Mouse (Mus musculus): Measurements from ENCODE around the gene 4933434E20Rik. TPM values are rescaled to one million over a fixed set of nuclear protein-coding genes. Genes with fewer than 3 reads are reported as not detected.

4933434E20Rik gene
- polyA plus RNA-seq (2016; fragmentation: Nextera tagmentation; extraction: Ambion mirVana): 201 and 218 TPM in 2 replicates

- Histone ChIP-seq H3K9me3 (no peaks in the 10 kb centered on the region), H3K27ac (peak within 1 kb of the TSS; percentile 87), H3K36me3 (peaks cover 26% of the 10 kb centered on the region), H3K27me3 (replicated peaks) (no peaks in the 10 kb centered on the region), H3K9ac (peak within 1 kb of the TSS; percentile 97), H3K4me2 (replicated peaks) (peak within 1 kb of the TSS; percentile 65), H3K4me1 (peaks cover 18% of the 10 kb centered on the region), H3K4me3 (peak within 1 kb of the TSS; percentile 88)
- peak; percentile 80 for ATAC-seq (ENCODE audit: low FRiP score, low read depth)
- under 1% methylated on average over 43 of the region's 43 CpGs for WGBS
Measured at GRCm38 (mm10) chr3:90051441-90052350, at the start of gene 4933434E20Rik. TSS of gene 4933434E20Rik (plus strand) at chr3:90051636.

- no peaks in the 10 kb centered on the region for H3K27me3 ChIP-seq (replicated peaks)
- no peak overlapping the region for H3K4me2 ChIP-seq (replicated peaks)
- H3K27ac ChIP-seq: no peak overlapping the region
- ATAC-seq (ENCODE audit: low FRiP score, low read depth): no peak
- no peak overlapping the region for H3K9ac ChIP-seq
- H3K9me3 ChIP-seq: no peaks in the 10 kb centered on the region
- H3K36me3 ChIP-seq: peaks cover 68% of the 10 kb centered on the region
- H3K4me1 ChIP-seq: peaks cover 5% of the 10 kb centered on the region
- H3K4me3 ChIP-seq: no peak overlapping the region
- WGBS: 82% methylated on average over 3 of the region's 3 CpGs
Measured at GRCm38 (mm10) chr3:90004091-90004796, 47.2 kb upstream of the 4933434E20Rik start.

- 94% methylated on average over 2 of the region's 2 CpGs for WGBS
- Histone ChIP-seq H3K36me3 (peaks cover 91% of the 10 kb centered on the region), H3K4me2 (replicated peaks) (no peak overlapping the region), H3K9me3 (no peaks in the 10 kb centered on the region), H3K27ac (no peak overlapping the region), H3K4me3 (no peak overlapping the region), H3K4me1 (no peaks in the 10 kb centered on the region), H3K27me3 (replicated peaks) (no peaks in the 10 kb centered on the region), H3K9ac (no peak overlapping the region)
- ATAC-seq (ENCODE audit: low FRiP score, low read depth): no peak
Measured at GRCm38 (mm10) chr3:90010291-90010690, 41.1 kb upstream of the 4933434E20Rik start.

GRCm38 (mm10) chr3:90016626-90017025, 34.8 kb upstream of the 4933434E20Rik start:
- Histone ChIP-seq H3K36me3 (peaks cover 93% of the 10 kb centered on the region), H3K4me2 (replicated peaks) (no peak overlapping the region), H3K4me1 (no peaks in the 10 kb centered on the region), H3K27me3 (replicated peaks) (no peaks in the 10 kb centered on the region), H3K9me3 (no peaks in the 10 kb centered on the region), H3K9ac (no peak overlapping the region), H3K4me3 (no peak overlapping the region), H3K27ac (no peak overlapping the region)
- ATAC-seq (ENCODE audit: low FRiP score, low read depth): no peak
- 96% methylated on average over 4 of the region's 4 CpGs for WGBS

GRCm38 (mm10) chr3:90034653-90035052, 16.8 kb upstream of the 4933434E20Rik start:
- WGBS: 93% methylated on average over 2 of the region's 2 CpGs
- no peaks in the 10 kb centered on the region for H3K4me1 ChIP-seq
- no peak overlapping the region for H3K4me2 ChIP-seq (replicated peaks)
- H3K9me3 ChIP-seq: no peaks in the 10 kb centered on the region
- H3K27ac ChIP-seq: no peak overlapping the region
- no peaks in the 10 kb centered on the region for H3K27me3 ChIP-seq (replicated peaks)
- peaks cover 78% of the 10 kb centered on the region for H3K36me3 ChIP-seq
- ATAC-seq (ENCODE audit: low FRiP score, low read depth): no peak
- no peak overlapping the region for H3K9ac ChIP-seq
- H3K4me3 ChIP-seq: no peak overlapping the region

- no peak overlapping the region for H3K4me3 ChIP-seq
- no peaks in the 10 kb centered on the region for H3K4me1 ChIP-seq
- 98% methylated on average over 1 of the region's 1 CpGs for WGBS
- H3K9ac ChIP-seq: no peak overlapping the region
- H3K9me3 ChIP-seq: no peaks in the 10 kb centered on the region
- H3K4me2 ChIP-seq (replicated peaks): no peak overlapping the region
- H3K27ac ChIP-seq: no peak overlapping the region
- H3K36me3 ChIP-seq: peaks cover 77% of the 10 kb centered on the region
- no peak for ATAC-seq (ENCODE audit: low FRiP score, low read depth)
- no peaks in the 10 kb centered on the region for H3K27me3 ChIP-seq (replicated peaks)
Measured at GRCm38 (mm10) chr3:90036263-90036662, 15.2 kb upstream of the 4933434E20Rik start.

GRCm38 (mm10) chr3:90049691-90050090, 1.7 kb upstream of the 4933434E20Rik start:
- no peak overlapping the region for H3K27ac ChIP-seq
- no peak overlapping the region for H3K9ac ChIP-seq
- WGBS: 81% methylated on average over 3 of the region's 3 CpGs
- H3K4me2 ChIP-seq (replicated peaks): no peak overlapping the region
- peaks cover 18% of the 10 kb centered on the region for H3K4me1 ChIP-seq
- no peaks in the 10 kb centered on the region for H3K27me3 ChIP-seq (replicated peaks)
- ATAC-seq (ENCODE audit: low FRiP score, low read depth): no peak
- H3K36me3 ChIP-seq: peaks cover 27% of the 10 kb centered on the region
- H3K4me3 ChIP-seq: no peak overlapping the region
- no peaks in the 10 kb centered on the region for H3K9me3 ChIP-seq

- under 1% methylated on average over 71 of the region's 81 CpGs for WGBS
- peaks cover 28% of the 10 kb centered on the region for H3K36me3 ChIP-seq
- peak; percentile 94 for ATAC-seq (ENCODE audit: low FRiP score, low read depth)
- no peaks in the 10 kb centered on the region for H3K9me3 ChIP-seq
- H3K4me2 ChIP-seq (replicated peaks): peak within 1 kb of the TSS; percentile 66
- H3K27me3 ChIP-seq (replicated peaks): no peaks in the 10 kb centered on the region
- peak within 1 kb of the TSS; percentile 88 for H3K4me3 ChIP-seq
- peaks cover 18% of the 10 kb centered on the region for H3K4me1 ChIP-seq
- peak within 1 kb of the TSS; percentile 87 for H3K27ac ChIP-seq
- H3K9ac ChIP-seq: peak within 1 kb of the TSS; percentile 97
Measured at GRCm38 (mm10) chr3:90052351-90053241, 1.2 kb downstream of the 4933434E20Rik start, which contains the start of gene Ubap2l. TSS of gene Ubap2l (minus strand) at chr3:90052628.

GRCm38 (mm10) chr3:90061549-90061948, 10.1 kb downstream of the 4933434E20Rik start:
- Histone ChIP-seq H3K27ac (no peak overlapping the region), H3K4me1 (no peaks in the 10 kb centered on the region), H3K4me3 (no peak overlapping the region), H3K4me2 (replicated peaks) (no peak overlapping the region), H3K27me3 (replicated peaks) (no peaks in the 10 kb centered on the region), H3K36me3 (peaks cover 56% of the 10 kb centered on the region), H3K9me3 (no peaks in the 10 kb centered on the region), H3K9ac (no peak overlapping the region)
- 92% methylated on average over 6 of the region's 6 CpGs for WGBS
- no peak for ATAC-seq (ENCODE audit: low FRiP score, low read depth)

GRCm38 (mm10) chr3:90062539-90062938, 11.1 kb downstream of the 4933434E20Rik start:
- Histone ChIP-seq H3K9me3 (no peaks in the 10 kb centered on the region), H3K9ac (no peak overlapping the region), H3K27me3 (replicated peaks) (no peaks in the 10 kb centered on the region), H3K36me3 (peaks cover 46% of the 10 kb centered on the region), H3K27ac (no peak overlapping the region), H3K4me2 (replicated peaks) (no peak overlapping the region), H3K4me1 (no peaks in the 10 kb centered on the region), H3K4me3 (no peak overlapping the region)
- no peak for ATAC-seq (ENCODE audit: low FRiP score, low read depth)
- 65% methylated on average over 2 of the region's 2 CpGs for WGBS

- 90% methylated on average over 3 of the region's 3 CpGs for WGBS
- Histone ChIP-seq H3K27ac (no peak overlapping the region), H3K9ac (no peak overlapping the region), H3K4me2 (replicated peaks) (no peak overlapping the region), H3K9me3 (no peaks in the 10 kb centered on the region), H3K4me1 (no peaks in the 10 kb centered on the region), H3K36me3 (peaks cover 39% of the 10 kb centered on the region), H3K27me3 (replicated peaks) (no peaks in the 10 kb centered on the region), H3K4me3 (no peak overlapping the region)
- ATAC-seq (ENCODE audit: low FRiP score, low read depth): no peak
Measured at GRCm38 (mm10) chr3:90064383-90064782, 12.9 kb downstream of the 4933434E20Rik start.
